Mouse (Mus musculus): ENCODE data around the gene Pde10a.

Gene Pde10a

DNA sequence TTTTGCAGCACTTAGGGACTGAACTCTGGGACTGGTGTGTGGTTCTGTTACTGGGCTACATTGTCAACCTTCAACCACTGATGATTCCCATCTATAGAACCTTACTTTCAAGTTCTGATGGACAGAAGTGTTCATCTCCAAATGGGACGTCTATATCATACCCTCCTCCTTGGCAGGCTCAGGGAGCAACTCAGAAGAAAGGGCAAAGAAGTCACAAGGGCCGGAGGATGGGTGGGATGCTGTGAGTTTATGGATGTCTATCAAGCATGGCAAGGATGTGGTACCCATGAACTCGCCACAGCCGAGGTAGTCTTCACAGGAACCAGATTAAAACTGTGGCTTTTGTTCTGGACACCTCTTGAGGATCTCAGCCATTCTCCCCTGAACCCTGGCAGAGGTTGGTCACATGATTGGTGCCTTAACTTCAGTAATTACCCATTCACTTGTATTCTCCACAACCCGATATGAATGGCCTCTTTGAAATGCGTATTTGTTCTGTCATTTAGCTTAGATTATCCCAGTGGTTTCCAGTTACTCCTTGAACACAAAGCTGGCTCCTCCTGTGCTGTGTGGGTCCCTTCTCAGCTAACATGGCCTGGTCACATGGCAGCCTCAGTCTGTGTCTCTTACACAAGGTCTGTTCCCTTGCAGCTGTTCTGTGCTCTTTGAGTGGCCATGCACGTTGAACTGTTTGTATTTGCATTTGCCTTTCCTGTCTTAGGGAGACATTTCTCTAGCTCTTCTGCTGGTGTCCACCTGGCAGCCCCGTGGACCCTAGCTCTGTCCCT is 510.6 kb downstream of the Pde10a start:
- no peak for DNase-seq (ENCODE audit: low read depth)

All from c-Kit-positive CD71-negative TER-119-negative erythroid progenitor cells, embryonic 14.5 days (primary cell).